Mouse (Mus musculus): Measurements from ENCODE around the gene Btbd2.

GRCm38 (mm10) chr10:80608435-80608834, 48.4 kb downstream of the Btbd2 start:
- no peak for TF ChIP-seq CTCF (IDR thresholded peaks at IDR 0.05; ENCODE audit: extremely low read depth, insufficient read depth, insufficient read length, insufficient replicate concordance)
- no peak for TF ChIP-seq POLR2A (IDR thresholded peaks at IDR 0.05; ENCODE audit: low read depth, low read length)
